ENCODE assay signal across 30 mouse cellular contexts in genomic region chr11:67973225-67973624, GRCm38 (mm10). TPM values are rescaled to one million over a fixed set of nuclear protein-coding genes. Genes with fewer than 3 reads are reported as not detected.
DNase-seq lines count a peak whose midpoint lies in the region; ATAC-seq and TF ChIP-seq lines count a peak whose summit lies in the region.
"Had no signal": no experiment of that assay in that cellular context is flagged by ENCODE, and none has a peak within 500 bp of the region (broad histone marks: within the 10 kb centered on the region; RNA-seq: fewer than 3 reads in every experiment).

No protein-coding gene starts in this region.

- TF ChIP-seq POLR2A in heart, adult 2 months (IDR thresholded peaks at IDR 0.05; ENCODE audit: insufficient read depth, low read depth, low read length), result no peak

- 66% methylated on average over 5 of the region's 5 CpGs for WGBS in heart, embryonic 11.5 days (ENCODE audit: insufficient replicate concordance)
- WGBS in heart, embryonic 16.5 days, result 58% methylated on average over 5 of the region's 5 CpGs
- WGBS in heart, adult 2 months, result 70% methylated on average over 5 of the region's 5 CpGs
- 68% methylated on average over 5 of the region's 5 CpGs for WGBS in stomach, embryonic 14.5 days
- WGBS in stomach, postnatal 0 days, result 61% methylated on average over 5 of the region's 5 CpGs

- TF ChIP-seq CTCF in heart, adult 2 months (IDR thresholded peaks at IDR 0.05), result no peak
- no peak for TF ChIP-seq CTCF in stomach, postnatal 0 days (IDR thresholded peaks at IDR 0.05; ENCODE audit: low read depth)
- TF ChIP-seq CTCF in gastrocnemius, adult 2 months (IDR thresholded peaks at IDR 0.05), result no peak

- H3K36me3 ChIP-seq in heart, embryonic 11.5 days (ENCODE audit: control insufficient read depth, insufficient read depth, low read length), result peaks cover 8% of the 10 kb centered on the region
- H3K36me3 ChIP-seq in heart, embryonic 16.5 days (ENCODE audit: control insufficient read depth, insufficient read depth), result peaks cover 14% of the 10 kb centered on the region
- H3K36me3 ChIP-seq in heart, adult 2 months (ENCODE audit: control insufficient read depth, insufficient read depth, low read length), result peaks cover 4% of the 10 kb centered on the region
- peaks cover 8% of the 10 kb centered on the region for H3K36me3 ChIP-seq in stomach, embryonic 14.5 days (ENCODE audit: control insufficient read depth, insufficient read depth, low read length)
- H3K36me3 ChIP-seq in stomach, postnatal 0 days (ENCODE audit: control insufficient read depth, insufficient read depth, low read length), result no peaks in the 10 kb centered on the region; the same call in 1 of the 2 replicates

- peaks cover 12% of the 10 kb centered on the region for H3K4me1 ChIP-seq in heart, embryonic 11.5 days (ENCODE audit: control insufficient read depth, insufficient read depth, low read length)
- peaks cover 15% of the 10 kb centered on the region for H3K4me1 ChIP-seq in heart, embryonic 16.5 days (ENCODE audit: control insufficient read depth, insufficient read depth, low read length)
- no peaks in the 10 kb centered on the region; the same call in 1 of the 2 replicates for H3K4me1 ChIP-seq in heart, adult 2 months (ENCODE audit: control insufficient read depth, insufficient read depth, low read length)
- no peaks in the 10 kb centered on the region for H3K4me1 ChIP-seq in stomach, embryonic 14.5 days (ENCODE audit: control insufficient read depth, insufficient read depth, low read length)
- H3K4me1 ChIP-seq in stomach, postnatal 0 days (replicated peaks; ENCODE audit: control insufficient read depth, insufficient read depth), result no peaks in the 10 kb centered on the region
- H3K4me1 ChIP-seq: embryonic facial prominence, embryonic 12.5 days; hindbrain, embryonic 15.5 days; limb, embryonic 10.5 days; limb, embryonic 15.5 days; liver, embryonic 13.5 days; midbrain, embryonic 12.5 days; neural tube, embryonic 12.5 days had no signal

- no peak for ATAC-seq in heart, embryonic 11.5 days (replicated peaks; ENCODE audit: insufficient number of reproducible peaks, low FRiP score, low TSS enrichment)
- ATAC-seq in heart, embryonic 16.5 days (replicated peaks; ENCODE audit: extremely low read depth, insufficient read depth, low FRiP score), result no peak
- no peak for ATAC-seq in stomach, embryonic 14.5 days (ENCODE audit: insufficient number of reproducible peaks, insufficient read depth, low FRiP score, low read depth)
- ATAC-seq in stomach, postnatal 0 days (ENCODE audit: low FRiP score, low TSS enrichment), result no peak
- ATAC-seq: forebrain, embryonic 16.5 days; inflammation-experienced regulatory T-cells, adult 6 months; Patski had no signal

- no peaks in the 10 kb centered on the region for H3K9me3 ChIP-seq in heart, embryonic 11.5 days (replicated peaks; ENCODE audit: control insufficient read depth, low read length)
- H3K9me3 ChIP-seq in heart, embryonic 16.5 days (replicated peaks; ENCODE audit: control insufficient read depth, low read length), result no peaks in the 10 kb centered on the region
- H3K9me3 ChIP-seq in stomach, embryonic 14.5 days (ENCODE audit: control insufficient read depth, low read depth, low read length), result no peaks in the 10 kb centered on the region
- no peaks in the 10 kb centered on the region for H3K9me3 ChIP-seq in stomach, postnatal 0 days (ENCODE audit: control insufficient read depth, low read length)
- H3K9me3 ChIP-seq: embryonic facial prominence, embryonic 12.5 days; hindbrain, embryonic 15.5 days; limb, embryonic 10.5 days; limb, embryonic 15.5 days; liver, embryonic 13.5 days; megakaryocyte, embryonic 14.5 days; midbrain, embryonic 12.5 days; neural tube, embryonic 12.5 days had no signal

- no peak for TF ChIP-seq EP300 in heart, adult 2 months (IDR thresholded peaks at IDR 0.05; ENCODE audit: insufficient read depth, low read depth, low read length)
- no peak for TF ChIP-seq EP300 in stomach, postnatal 0 days (optimal IDR thresholded peaks at IDR 0.05)

- no peak overlapping the region for H3K4me2 ChIP-seq in heart, embryonic 11.5 days
- H3K4me2 ChIP-seq in heart, embryonic 16.5 days (ENCODE audit: low read depth, low read length), result no peak overlapping the region
- H3K4me2 ChIP-seq in stomach, embryonic 14.5 days (replicated peaks; ENCODE audit: low read depth, low read length), result no peak overlapping the region
- H3K4me2 ChIP-seq in stomach, postnatal 0 days (replicated peaks; ENCODE audit: low read depth), result no peak overlapping the region
- H3K4me2 ChIP-seq: embryonic facial prominence, embryonic 12.5 days; hindbrain, embryonic 15.5 days; limb, embryonic 15.5 days; liver, embryonic 13.5 days; midbrain, embryonic 12.5 days; neural tube, embryonic 12.5 days had no signal

- no peak overlapping the region for H3K4me3 ChIP-seq in heart, embryonic 11.5 days (ENCODE audit: low read depth, low read length)
- no peak overlapping the region for H3K4me3 ChIP-seq in heart, embryonic 16.5 days (ENCODE audit: low read length)
- no peak overlapping the region for H3K4me3 ChIP-seq in heart, adult 2 months
- H3K4me3 ChIP-seq in stomach, embryonic 14.5 days (ENCODE audit: low read depth, low read length), result no peak overlapping the region
- no peak overlapping the region for H3K4me3 ChIP-seq in stomach, postnatal 0 days (ENCODE audit: low read depth, low read length)
- no peak overlapping the region for H3K4me3 ChIP-seq in gastrocnemius, adult 2 months
- H3K4me3 ChIP-seq: embryonic facial prominence, embryonic 12.5 days; erythroblast, embryonic 14.5 days; hindbrain, embryonic 15.5 days; limb, embryonic 10.5 days; limb, embryonic 15.5 days; liver, embryonic 13.5 days; megakaryocyte, embryonic 14.5 days; midbrain, embryonic 12.5 days; myocyte; neural tube, embryonic 12.5 days had no signal

- no peak overlapping the region for H3K9ac ChIP-seq in heart, embryonic 11.5 days (ENCODE audit: low read depth, low read length)
- peak overlapping the region; percentile 21; the same call in 1 of the 2 replicates for H3K9ac ChIP-seq in heart, embryonic 16.5 days (ENCODE audit: low read length)
- H3K9ac ChIP-seq in heart, adult 2 months (ENCODE audit: low read depth, low read length), result no peak overlapping the region
- H3K9ac ChIP-seq in stomach, embryonic 14.5 days (replicated peaks; ENCODE audit: low read depth, low read length), result no peak overlapping the region
- no peak overlapping the region for H3K9ac ChIP-seq in stomach, postnatal 0 days (ENCODE audit: low read length)
- H3K9ac ChIP-seq: embryonic facial prominence, embryonic 12.5 days; hindbrain, embryonic 15.5 days; limb, embryonic 15.5 days; liver, embryonic 13.5 days; midbrain, embryonic 12.5 days; neural tube, embryonic 12.5 days had no signal

- intact Hi-C loops in heart, adult 2 months (cut with DNase I), result no loop called here
- intact Hi-C loops in gastrocnemius, adult 2 months (cut with DNase I), result no loop called here

- H3K27me3 ChIP-seq in heart, embryonic 11.5 days (ENCODE audit: control insufficient read depth, insufficient read depth, low read length), result no peaks in the 10 kb centered on the region
- H3K27me3 ChIP-seq in heart, embryonic 16.5 days (ENCODE audit: control insufficient read depth, insufficient read depth, low read length), result no peaks in the 10 kb centered on the region
- no peaks in the 10 kb centered on the region for H3K27me3 ChIP-seq in heart, adult 2 months (ENCODE audit: control insufficient read depth, insufficient read depth, low read length)
- H3K27me3 ChIP-seq in stomach, embryonic 14.5 days (ENCODE audit: control insufficient read depth, insufficient read depth, low read length), result no peaks in the 10 kb centered on the region
- H3K27me3 ChIP-seq in stomach, postnatal 0 days (ENCODE audit: control insufficient read depth, insufficient read depth, low read length), result no peaks in the 10 kb centered on the region
- H3K27me3 ChIP-seq: embryonic facial prominence, embryonic 12.5 days; hindbrain, embryonic 15.5 days; limb, embryonic 15.5 days; liver, embryonic 13.5 days; megakaryocyte, embryonic 14.5 days; neural tube, embryonic 12.5 days; Patski had no signal

- no peaks in the 10 kb centered on the region for H3K79me2 ChIP-seq in heart, adult 2 months (replicated peaks; ENCODE audit: control insufficient read depth, insufficient read depth, low read length)

- H3K27ac ChIP-seq in heart, embryonic 11.5 days (ENCODE audit: low read depth, low read length), result peak overlapping the region; percentile 89
- H3K27ac ChIP-seq in heart, embryonic 16.5 days (ENCODE audit: low read length), result peak overlapping the region; percentile 91
- no peak overlapping the region for H3K27ac ChIP-seq in heart, adult 2 months
- H3K27ac ChIP-seq in stomach, embryonic 14.5 days (ENCODE audit: low read length), result peak overlapping the region; percentile 3; the same call in 1 of the 2 replicates
- no peak overlapping the region for H3K27ac ChIP-seq in stomach, postnatal 0 days (replicated peaks)
- H3K27ac ChIP-seq in gastrocnemius, adult 2 months, result no peak overlapping the region
- H3K27ac ChIP-seq: embryonic facial prominence, embryonic 12.5 days; hindbrain, embryonic 15.5 days; limb, embryonic 10.5 days; limb, embryonic 15.5 days; liver, embryonic 13.5 days; midbrain, embryonic 12.5 days; neural tube, embryonic 12.5 days had no signal

- no peak for DNase-seq in heart, adult 8-10 months (ENCODE audit: low spot score)
- no peak for DNase-seq in heart, adult 2 months
- DNase-seq in stomach, postnatal 0 days (ENCODE audit: low spot score), result no peak
- DNase-seq in gastrocnemius, adult 2 months, result no peak
- DNase-seq: adrenal gland, postnatal 10 days; cerebellum, adult 8-10 months; cerebellum, postnatal 25 days; kidney, adult 11 months; kidney, postnatal 14 days; layer of hippocampus, adult 9-11 months; liver, embryonic 13.5 days; right cerebral cortex, adult 18-20 months; spleen, adult 18-20 months had no signal

RNA-seq across cellular contexts. Expression of gene Stx8, which starts 7.2 kb away (rescaled TPM):
- polyA plus RNA-seq in heart, embryonic 11.5 days (2014; fragmentation: Nextera tagmentation; extraction: Ambion mirVana), result 59.2 and 60.9 TPM in 2 replicates
- 10 to 100 TPM; 24.6 to 34.0 (median 28.6) TPM for total RNA-seq in heart, adult 8-10 months (2022)
- polyA plus RNA-seq in heart, embryonic 16.5 days (2015; fragmentation: Nextera tagmentation; extraction: Ambion mirVana), result 52.3 and 58.7 TPM in 2 replicates
- total RNA-seq in heart, adult 2 months (2021), result 10 to 100 TPM; 22.6 to 29.1 TPM
- 6.7 and 10.2 TPM in 2 replicates for polyA plus RNA-seq in heart, adult 2 months (2012; rRNA removed)
- polyA plus RNA-seq in stomach, embryonic 14.5 days (2014; fragmentation: Nextera tagmentation; extraction: Ambion mirVana), result 60.4 and 68.5 TPM in 2 replicates
- 71.0 and 76.1 TPM in 2 replicates for polyA plus RNA-seq in stomach, postnatal 0 days (2015; fragmentation: Nextera tagmentation; extraction: Ambion mirVana)
- 10 to 100 TPM; 21.0 to 25.9 TPM for total RNA-seq in gastrocnemius, adult 2 months (2021)

RNA-seq across cellular contexts. Expression of gene Cfap52, which starts 7.8 kb away (rescaled TPM):
- polyA plus RNA-seq in heart, embryonic 11.5 days (2014; fragmentation: Nextera tagmentation; extraction: Ambion mirVana), result 0.57 TPM in 1 of 2 replicates, not detected in the other
- under 1 TPM in 1 of 4 experiments, not detected in 3; 0.32 TPM for total RNA-seq in heart, adult 8-10 months (2022)
- 0.45 and 1.8 TPM in 2 replicates for polyA plus RNA-seq in heart, embryonic 16.5 days (2015; fragmentation: Nextera tagmentation; extraction: Ambion mirVana)
- total RNA-seq in heart, adult 2 months (2021), result not detected
- polyA plus RNA-seq in heart, adult 2 months (2012; rRNA removed), result 0.12 and 0.64 TPM in 2 replicates
- 0.48 and 1.3 TPM in 2 replicates for polyA plus RNA-seq in stomach, embryonic 14.5 days (2014; fragmentation: Nextera tagmentation; extraction: Ambion mirVana)
- polyA plus RNA-seq in stomach, postnatal 0 days (2015; fragmentation: Nextera tagmentation; extraction: Ambion mirVana), result 0.35 and 0.42 TPM in 2 replicates
- total RNA-seq in gastrocnemius, adult 2 months (2021), result 1 to 10 TPM; 4.3 to 4.9 TPM
- total RNA-seq: hematopoietic stem cell, adult 5-6 weeks; MEL had no signal
- polyA plus RNA-seq: erythroblast, embryonic 14.5 days; inflammation-experienced regulatory T-cells, adult 6 months; liver, embryonic 13.5 days had no signal

RNA-seq across cellular contexts. Expression of gene Usp43, which starts 51.3 kb away (rescaled TPM):
- 0.24 TPM in 2 replicates for polyA plus RNA-seq in heart, embryonic 11.5 days (2014; fragmentation: Nextera tagmentation; extraction: Ambion mirVana)
- total RNA-seq in heart, adult 8-10 months (2022), result 1 to 10 TPM; 1.0 to 2.0 (median 1.4) TPM
- 0.88 and 1.2 TPM in 2 replicates for polyA plus RNA-seq in heart, embryonic 16.5 days (2015; fragmentation: Nextera tagmentation; extraction: Ambion mirVana)
- total RNA-seq in heart, adult 2 months (2021), result 1 to 10 TPM; 1.6 to 1.7 TPM
- 1.1 and 1.4 TPM in 2 replicates for polyA plus RNA-seq in heart, adult 2 months (2012; rRNA removed)
- polyA plus RNA-seq in stomach, embryonic 14.5 days (2014; fragmentation: Nextera tagmentation; extraction: Ambion mirVana), result 3.5 and 3.9 TPM in 2 replicates
- 2.0 and 2.9 TPM in 2 replicates for polyA plus RNA-seq in stomach, postnatal 0 days (2015; fragmentation: Nextera tagmentation; extraction: Ambion mirVana)
- under 1 TPM; 0.15 to 0.25 TPM for total RNA-seq in gastrocnemius, adult 2 months (2021)
- total RNA-seq: hematopoietic stem cell, adult 5-6 weeks; MEL had no signal
- polyA plus RNA-seq: erythroblast, embryonic 14.5 days; inflammation-experienced regulatory T-cells, adult 6 months; liver, embryonic 13.5 days had no signal

Comparison
In these comparisons a context has a peak if more than half of its experiments do, and no peak if none do; other contexts are left out.
1. H3K27ac ChIP-seq: peak in heart, embryonic 11.5 days (single experiment), heart, embryonic 16.5 days (single experiment) and stomach, embryonic 14.5 days (single experiment); none in heart, adult 2 months (single experiment), stomach, postnatal 0 days (single experiment) and gastrocnemius, adult 2 months (single experiment).